Mouse (Mus musculus): ENCODE results near the gene Prkd2.

DNA sequence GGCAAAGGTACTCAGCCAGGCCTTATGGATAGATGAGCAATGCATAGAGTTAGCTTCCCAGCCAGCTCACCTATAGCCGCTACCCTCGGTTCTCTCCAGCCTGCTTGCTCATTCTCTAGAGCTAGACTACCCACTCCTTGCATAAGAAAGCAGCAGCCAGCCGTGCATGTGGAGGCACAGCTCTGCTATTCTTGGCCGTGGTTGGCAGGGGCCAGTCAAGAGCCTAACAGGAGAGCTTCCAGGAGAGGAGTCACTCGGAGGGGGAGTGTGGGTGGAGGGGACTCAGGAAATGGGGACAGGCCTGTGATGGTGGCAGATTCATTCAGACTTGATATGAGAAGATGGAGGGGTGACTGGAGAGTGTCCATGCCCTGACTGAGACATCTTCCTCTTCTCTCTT is 19.0 kb upstream of the Prkd2 start:
- no peak for TF ChIP-seq POLR2A (IDR thresholded peaks at IDR 0.05; ENCODE audit: insufficient read depth, low read depth, low read length)
- 0 out of 2 replicates have a peak, but pooled peaks have one; percentile 2 for TF ChIP-seq CTCF (IDR thresholded peaks at IDR 0.05)
- TF ChIP-seq EP300 (IDR thresholded peaks at IDR 0.05; ENCODE audit: insufficient read depth, low read depth, low read length) = 0 out of 2 replicates have a peak, but pooled peaks have one; percentile 13

Measured in heart, adult 2 months (tissue).